Comparison of ENCODE assay signal across 17 mouse cellular contexts in genomic region chr4:148391714-148392310, GRCm38 (mm10). TPM values are rescaled to one million over a fixed set of nuclear protein-coding genes. Genes with fewer than 3 reads are reported as not detected.
DNase-seq lines count a peak whose midpoint lies in the region; ATAC-seq and TF ChIP-seq lines count a peak whose summit lies in the region.
"Had no signal": no experiment of that assay in that cellular context is flagged by ENCODE, and none has a peak within 500 bp of the region (broad histone marks: within the 10 kb centered on the region; RNA-seq: fewer than 3 reads in every experiment).

No protein-coding gene starts in this region.

- in situ Hi-C loops in ES-E14 (cut with MboI; ENCODE audit: low sequenced_read_pairs in 2 of 2, unreplicated experiment in 2 of 2): no loop called here

- WGBS in hindbrain, embryonic 14.5 days: 33% methylated on average over 21 of the region's 21 CpGs
- 42% methylated on average over 21 of the region's 21 CpGs for WGBS in midbrain, embryonic 15.5 days
- WGBS in heart, embryonic 10.5 days: 64% methylated on average over 21 of the region's 21 CpGs

- H3K9ac ChIP-seq in ES-E14 (ENCODE audit: insufficient read depth, low read depth, low read length, poor library complexity, severe bottlenecking): no peak overlapping the region
- peak overlapping the region; percentile 47 for H3K9ac ChIP-seq in hindbrain, embryonic 14.5 days
- H3K9ac ChIP-seq in midbrain, embryonic 15.5 days: no peak overlapping the region
- H3K9ac ChIP-seq: limb, embryonic 15.5 days; lung, embryonic 14.5 days; stomach, embryonic 15.5 days had no signal

- no peaks in the 10 kb centered on the region for H3K36me3 ChIP-seq in ES-E14 (ENCODE audit: control insufficient read depth, insufficient read depth, low read length, poor library complexity, severe bottlenecking)
- no peaks in the 10 kb centered on the region for H3K36me3 ChIP-seq in hindbrain, embryonic 14.5 days (replicated peaks; ENCODE audit: control insufficient read depth, insufficient read depth)
- H3K36me3 ChIP-seq in midbrain, embryonic 15.5 days (replicated peaks): no peaks in the 10 kb centered on the region
- H3K36me3 ChIP-seq in heart, embryonic 10.5 days: no peaks in the 10 kb centered on the region
- H3K36me3 ChIP-seq: embryonic facial prominence, embryonic 10.5 days; limb, embryonic 15.5 days; stomach, embryonic 15.5 days had no signal

- H3K27me3 ChIP-seq in hindbrain, embryonic 14.5 days (ENCODE audit: control insufficient read depth, insufficient read depth, low read length): no peaks in the 10 kb centered on the region
- no peaks in the 10 kb centered on the region for H3K27me3 ChIP-seq in midbrain, embryonic 15.5 days (replicated peaks)
- H3K27me3 ChIP-seq in heart, embryonic 10.5 days (ENCODE audit: insufficient read depth, poor library complexity, severe bottlenecking): peaks cover 26% of the 10 kb centered on the region
- H3K27me3 ChIP-seq: limb, embryonic 15.5 days; stomach, embryonic 15.5 days had no signal

- no peak for DNase-seq in ES-E14 (ENCODE audit: low read depth, low spot score)
- DNase-seq in brain, adult 2 months (ENCODE audit: low read depth, low spot score): peak; percentile 61
- peak; percentile 70 for DNase-seq in hindbrain, embryonic 14.5 days (ENCODE audit: low spot score)
- no peak for DNase-seq in cerebellum, postnatal 10 days
- no peak for DNase-seq in heart, embryonic 10.5 days (ENCODE audit: low spot score)
- DNase-seq: cerebellum, postnatal 14 days; gastrocnemius, adult 2 months; heart, adult 2 months; heart, postnatal 14 days; kidney, adult 8-10 months; lung, embryonic 14.5 days; thymus, postnatal 36 days had no signal

- peak; percentile 47; the same call in 1 of the 2 replicates for ATAC-seq in hindbrain, embryonic 14.5 days (ENCODE audit: low FRiP score)
- ATAC-seq in midbrain, embryonic 15.5 days (replicated peaks): peak; percentile 46
- no peak for ATAC-seq in erythroid progenitor cell, adult 5-6 weeks (replicated peaks; ENCODE audit: low FRiP score, poor library complexity, severe bottlenecking)

- H3K4me1 ChIP-seq in ES-E14 (ENCODE audit: control insufficient read depth in 2 of 2, insufficient read depth in 2 of 2, low read length in 2 of 2, poor library complexity in 1 of 2): peaks cover 0 to 7% of the 10 kb centered on the region in 2 experiments; a peak in 2 of 4 replicates
- H3K4me1 ChIP-seq in hindbrain, embryonic 14.5 days (replicated peaks; ENCODE audit: control insufficient read depth, insufficient read depth, low read length): peaks cover 21% of the 10 kb centered on the region
- peaks cover 22% of the 10 kb centered on the region for H3K4me1 ChIP-seq in midbrain, embryonic 15.5 days
- H3K4me1 ChIP-seq in heart, embryonic 10.5 days: peaks cover 3% of the 10 kb centered on the region; the same call in 1 of the 2 replicates
- H3K4me1 ChIP-seq: limb, embryonic 15.5 days; stomach, embryonic 15.5 days had no signal

- H3K27ac ChIP-seq in ES-E14 (ENCODE audit: insufficient read depth, low read depth, low read length, poor library complexity, severe bottlenecking): no peak overlapping the region
- peak overlapping the region; percentile 81 for H3K27ac ChIP-seq in hindbrain, embryonic 14.5 days
- peak overlapping the region; percentile 72 for H3K27ac ChIP-seq in midbrain, embryonic 15.5 days
- H3K27ac ChIP-seq in heart, embryonic 10.5 days: no peak overlapping the region
- H3K27ac ChIP-seq: embryonic facial prominence, embryonic 10.5 days; gastrocnemius, adult 2 months; heart, adult 2 months; limb, embryonic 15.5 days; stomach, embryonic 15.5 days had no signal

- H3K4me2 ChIP-seq in hindbrain, embryonic 14.5 days (replicated peaks): peak overlapping the region; percentile 42
- peak overlapping the region; percentile 30 for H3K4me2 ChIP-seq in midbrain, embryonic 15.5 days
- H3K4me2 ChIP-seq: limb, embryonic 15.5 days; lung, embryonic 14.5 days; stomach, embryonic 15.5 days had no signal

- no peaks in the 10 kb centered on the region for H3K9me3 ChIP-seq in ES-E14 (ENCODE audit: control insufficient read depth, insufficient read depth, low read depth, low read length)
- H3K9me3 ChIP-seq in hindbrain, embryonic 14.5 days (ENCODE audit: control insufficient read depth, low read length): no peaks in the 10 kb centered on the region
- H3K9me3 ChIP-seq in midbrain, embryonic 15.5 days: no peaks in the 10 kb centered on the region
- no peaks in the 10 kb centered on the region for H3K9me3 ChIP-seq in heart, embryonic 10.5 days
- H3K9me3 ChIP-seq: embryonic facial prominence, embryonic 10.5 days; limb, embryonic 15.5 days; stomach, embryonic 15.5 days had no signal

- peak overlapping the region; percentile 5 to 37; a peak in 2 of 4 replicates for H3K4me3 ChIP-seq in ES-E14 (ENCODE audit: insufficient read depth in 1 of 2, low read depth in 1 of 2, low read length in 2 of 2, poor library complexity in 1 of 2, severe bottlenecking in 1 of 2)
- H3K4me3 ChIP-seq in hindbrain, embryonic 14.5 days (replicated peaks; ENCODE audit: low read length): no peak overlapping the region
- no peak overlapping the region for H3K4me3 ChIP-seq in midbrain, embryonic 15.5 days
- H3K4me3 ChIP-seq in heart, embryonic 10.5 days: no peak overlapping the region
- H3K4me3 ChIP-seq: embryonic facial prominence, embryonic 10.5 days; gastrocnemius, adult 2 months; heart, adult 2 months; limb, embryonic 15.5 days; stomach, embryonic 15.5 days had no signal

TF ChIP-seq in ES-E14, 5 proteins besides CTCF, POLR2A, EP300 and RAD21:
- TF ChIP-seq ZNF384 (IDR thresholded peaks at IDR 0.05; ENCODE audit: low read depth, low read length): no peak
- TF ChIP-seq HCFC1 (IDR thresholded peaks at IDR 0.05; ENCODE audit: borderline replicate concordance, insufficient read depth, low read length): no peak
- no peak for TF ChIP-seq ZC3H11A (IDR thresholded peaks at IDR 0.05; ENCODE audit: borderline replicate concordance, low read depth, low read length)
- no peak for TF ChIP-seq MAFK (IDR thresholded peaks at IDR 0.05; ENCODE audit: insufficient read depth, low read depth, low read length)
- no peak for TF ChIP-seq CHD2 (IDR thresholded peaks at IDR 0.05; ENCODE audit: low read depth, low read length)

RNA-seq across cellular contexts. Expression of gene Ubiad1, which starts 52.8 kb away (rescaled TPM):
- 24.0 and 25.7 TPM in 2 replicates for total RNA-seq in ES-E14 (2012; rRNA removed)
- polyA plus RNA-seq in hindbrain, embryonic 14.5 days (2014; fragmentation: Nextera tagmentation; extraction: Ambion mirVana): 12.2 and 13.4 TPM in 2 replicates
- 22.1 and 23.3 TPM in 2 replicates for polyA plus RNA-seq in midbrain, embryonic 15.5 days (2015; fragmentation: Nextera tagmentation; extraction: Ambion mirVana)
- total RNA-seq in erythroid progenitor cell, adult 5-6 weeks (2015; ENCODE audit: low replicate concordance): 1.8 and 4.6 TPM in 2 replicates
- total RNA-seq in erythroid progenitor cell, adult 5-6 weeks (2017; ENCODE audit: low replicate concordance): 3.6 and 4.3 TPM in 2 replicates
- 24.7 and 26.9 TPM in 2 replicates for polyA plus RNA-seq in heart, embryonic 10.5 days (2016; fragmentation: Nextera tagmentation; extraction: Ambion mirVana)

RNA-seq across cellular contexts. Expression of gene Mtor, which starts 56.6 kb away (rescaled TPM):
- total RNA-seq in ES-E14 (2012; rRNA removed): 37.6 and 48.2 TPM in 2 replicates
- 30.2 and 36.1 TPM in 2 replicates for polyA plus RNA-seq in hindbrain, embryonic 14.5 days (2014; fragmentation: Nextera tagmentation; extraction: Ambion mirVana)
- polyA plus RNA-seq in midbrain, embryonic 15.5 days (2015; fragmentation: Nextera tagmentation; extraction: Ambion mirVana): 22.8 and 23.8 TPM in 2 replicates
- total RNA-seq in erythroid progenitor cell, adult 5-6 weeks (2015; ENCODE audit: low replicate concordance): 19.8 and 34.4 TPM in 2 replicates
- 22.0 and 24.4 TPM in 2 replicates for total RNA-seq in erythroid progenitor cell, adult 5-6 weeks (2017; ENCODE audit: low replicate concordance)
- 17.3 and 19.9 TPM in 2 replicates for polyA plus RNA-seq in heart, embryonic 10.5 days (2016; fragmentation: Nextera tagmentation; extraction: Ambion mirVana)

Comparison
In these comparisons a context has a peak if more than half of its experiments do, and no peak if none do; other contexts are left out.
1. DNase-seq: peak in brain, adult 2 months (single experiment) and hindbrain, embryonic 14.5 days (single experiment); none in ES-E14 (single experiment), cerebellum, postnatal 10 days (0 of 2) and heart, embryonic 10.5 days (single experiment).
2. H3K27ac ChIP-seq: peak in hindbrain, embryonic 14.5 days (single experiment) and midbrain, embryonic 15.5 days (single experiment); none in ES-E14 (single experiment) and heart, embryonic 10.5 days (single experiment).
3. H3K4me3 ChIP-seq: peak in ES-E14 (2 of 2); none in hindbrain, embryonic 14.5 days (single experiment), midbrain, embryonic 15.5 days (single experiment) and heart, embryonic 10.5 days (single experiment).